Mouse (Mus musculus) liver, postnatal 0 days (tissue): ENCODE measurements around the gene Agap1. TPM values are rescaled to one million over a fixed set of nuclear protein-coding genes. Genes with fewer than 3 reads are reported as not detected.

Experiments used
- ATAC-seq: fragments of 200-750 bp; cut with Nextera tagmentation; 2 replicates; pipeline ENCODE4 v1.8.0; 2017; ENCODE audit warnings: mild to moderate bottlenecking, moderate library complexity
- DNase-seq: peaks from one replicate; pipeline ENCODE4 v3.0.0-alpha.2; 2016
- H3K27ac ChIP-seq: fragments of 300-500 bp; sonication (generic); 2 replicates; pipeline ENCODE4 v1.5.1; 2014; ENCODE audit warnings: antibody characterized with exemption, moderate library complexity, mild to moderate bottlenecking, low read depth
- H3K27me3 ChIP-seq: fragments of 300-500 bp; sonication (generic); 2 replicates; pipeline ENCODE4 v1.6.1; 2014; ENCODE audit warnings: low read length, control low read depth, mixed read lengths; ENCODE audit not compliant: insufficient read depth
- H3K36me3 ChIP-seq: fragments of 300-500 bp; sonication (generic); replicated peaks from 2 replicates; pipeline ENCODE4 v1.6.1; 2014; ENCODE audit warnings: mild to moderate bottlenecking, control low read depth, low read length, moderate library complexity, mixed read lengths; ENCODE audit not compliant: insufficient read depth
- H3K4me1 ChIP-seq: fragments of 300-500 bp; sonication (generic); 2 replicates; pipeline ENCODE4 v1.6.1; 2014; ENCODE audit warnings: antibody characterized with exemption, mild to moderate bottlenecking, control low read depth; ENCODE audit not compliant: insufficient read depth
- H3K4me2 ChIP-seq: fragments of 300-500 bp; sonication (generic); 2 replicates; pipeline ENCODE4 v1.6.1; 2014; ENCODE audit warnings: low read depth, mild to moderate bottlenecking, low read length, moderate library complexity, mixed read lengths
- H3K4me3 ChIP-seq: fragments of 300-500 bp; sonication (generic); 2 replicates; pipeline ENCODE4 v1.5.1; 2014; ENCODE audit warnings: low read depth, low read length
- H3K9ac ChIP-seq: fragments of 300-500 bp; sonication (generic); replicated peaks from 2 replicates; pipeline ENCODE4 v1.6.1; 2014; ENCODE audit warnings: mild to moderate bottlenecking, moderate library complexity
- H3K9me3 ChIP-seq: fragments of 300-500 bp; sonication (generic); 2 replicates; pipeline ENCODE4 v1.6.1; 2016; ENCODE audit warnings: mild to moderate bottlenecking, control low read depth, low read length, mixed read lengths
- CTCF ChIP-seq: sonication (generic); IDR thresholded peaks from 2 replicates; pipeline ENCODE4 v1.5.1; 2016; ENCODE audit warnings: antibody characterized with exemption, low read depth
- EP300 ChIP-seq: IDR thresholded peaks from 2 replicates; pipeline ENCODE4 v1.6.1; 2016; ENCODE audit warnings: antibody characterized with exemption, low read depth, mild to moderate bottlenecking
- WGBS: fragments of 180-500 bp; shearing (Covaris S2); extraction: QIAGEN DNeasy Blood & Tissue Kit; methylation state at CpG from one replicate; pipeline ENCODE4 v1.1.7; 2014; ENCODE audit not compliant: insufficient replicate concordance; 5-methylcytosine and 5-hydroxymethylcytosine counted together
- polyA plus RNA-seq: library from polyadenylated mRNA; unstranded; fragments of >200 nt; fragmentation: Nextera tagmentation; extraction: Ambion mirVana; gene quantifications from 2 replicates; pipeline ENCODE4 v1.2.1, GENCODE M21; 2015

Gene Agap1
- polyA plus RNA-seq, 1 experiment from 2014 or later: 1.0 TPM

DNA sequence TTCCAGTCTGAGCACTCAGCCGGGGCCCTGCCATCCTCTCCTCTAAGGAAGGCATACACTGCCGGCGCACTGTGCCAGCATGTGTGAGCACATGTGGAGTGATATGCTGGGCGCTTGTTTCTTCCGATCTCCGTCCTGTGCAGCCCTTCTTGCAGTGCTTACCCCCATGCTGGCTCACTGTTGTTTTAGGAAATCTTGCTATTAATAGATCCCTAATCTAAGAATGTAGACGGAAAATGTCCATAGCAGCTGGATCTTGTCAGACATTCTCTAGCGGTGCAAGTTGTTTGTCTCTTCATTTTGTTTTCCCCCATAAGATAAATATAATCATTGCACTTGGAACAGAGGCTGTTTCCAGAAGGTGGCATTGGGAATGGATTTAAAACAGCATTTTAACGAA lies 79.1 kb downstream of the Agap1 start:
- Histone ChIP-seq H3K36me3 (no peaks in the 10 kb centered on the region), H3K9me3 (no peaks in the 10 kb centered on the region), H3K27ac (no peak overlapping the region), H3K27me3 (no peaks in the 10 kb centered on the region), H3K9ac (no peak overlapping the region), H3K4me2 (no peak overlapping the region), H3K4me1 (no peaks in the 10 kb centered on the region), H3K4me3 (no peak overlapping the region)
- TF ChIP-seq CTCF (no peak), EP300 (no peak)
- WGBS: 76% methylated on average over 9 of the region's 9 CpGs
- no peak for DNase-seq
- no peak for ATAC-seq

- no peak for TF ChIP-seq CTCF
- no peak for TF ChIP-seq EP300
- no peak for ATAC-seq
- no peaks in the 10 kb centered on the region for H3K27me3 ChIP-seq
- no peak overlapping the region for H3K4me3 ChIP-seq
- no peaks in the 10 kb centered on the region for H3K9me3 ChIP-seq
- no peak overlapping the region for H3K4me2 ChIP-seq
- H3K9ac ChIP-seq: no peak overlapping the region
- no peak overlapping the region for H3K27ac ChIP-seq
- no peak for DNase-seq
- H3K36me3 ChIP-seq: no peaks in the 10 kb centered on the region
- no peaks in the 10 kb centered on the region for H3K4me1 ChIP-seq
Observed at GRCm38 (mm10) chr1:89535206-89535605, 80.6 kb downstream of the Agap1 start.

DNA sequence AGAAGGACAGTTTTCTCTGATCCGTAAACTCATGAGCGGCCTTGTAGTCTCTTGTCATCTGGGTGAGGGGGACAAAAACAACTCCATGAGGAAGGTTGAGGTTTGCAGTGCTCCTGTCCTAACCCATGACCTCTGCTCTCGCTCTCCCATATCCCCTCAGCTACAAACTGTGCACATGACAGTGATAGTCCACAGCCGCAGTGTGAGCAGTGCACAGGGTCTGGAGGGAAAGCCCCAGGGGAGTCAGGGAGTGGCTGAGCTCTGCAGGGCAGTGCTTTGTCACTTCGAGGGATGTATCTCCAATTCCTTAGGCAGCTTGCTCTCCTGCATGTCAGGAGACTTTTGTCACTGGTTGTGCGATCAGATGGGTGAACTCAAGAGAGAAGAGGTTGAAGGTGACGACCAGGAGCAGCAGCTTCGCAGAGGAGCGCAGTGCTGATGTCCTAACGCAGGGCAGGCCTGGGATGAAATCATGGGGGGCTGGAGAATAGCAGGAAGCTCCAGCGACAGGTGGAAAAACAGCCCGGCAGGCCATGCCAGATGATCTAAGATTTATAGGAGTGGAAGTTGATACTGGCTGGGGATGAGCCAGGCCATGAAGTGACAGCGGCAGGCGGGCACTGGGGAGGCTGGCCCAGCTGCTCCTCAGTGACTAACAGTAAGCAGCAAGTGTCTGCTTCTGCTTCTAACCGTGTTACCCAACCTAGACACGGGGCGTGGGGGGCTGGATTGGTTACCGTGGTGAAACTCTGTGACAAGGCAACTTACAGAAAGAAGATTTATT lies 83.7 kb downstream of the Agap1 start:
- Histone ChIP-seq H3K27ac (no peak overlapping the region), H3K9me3 (no peaks in the 10 kb centered on the region), H3K4me3 (no peak overlapping the region), H3K27me3 (no peaks in the 10 kb centered on the region), H3K4me2 (no peak overlapping the region), H3K4me1 (no peaks in the 10 kb centered on the region), H3K9ac (no peak overlapping the region), H3K36me3 (no peaks in the 10 kb centered on the region)
- WGBS: 65% methylated on average over 18 of the region's 18 CpGs
- DNase-seq (no peak), ATAC-seq (no peak)
- TF ChIP-seq CTCF: no peak
- no peak for TF ChIP-seq EP300

GRCm38 (mm10) chr1:89539127-89539526 lies 84.5 kb downstream of the Agap1 start:
- Histone ChIP-seq H3K4me2 (no peak overlapping the region), H3K36me3 (no peaks in the 10 kb centered on the region), H3K9ac (no peak overlapping the region), H3K27me3 (no peaks in the 10 kb centered on the region), H3K9me3 (no peaks in the 10 kb centered on the region), H3K4me1 (no peaks in the 10 kb centered on the region), H3K4me3 (no peak overlapping the region), H3K27ac (no peak overlapping the region)
- no peak for TF ChIP-seq EP300
- TF ChIP-seq CTCF: no peak
- no peak for ATAC-seq
- no peak for DNase-seq
- WGBS: 82% methylated on average over 13 of the region's 13 CpGs

DNA sequence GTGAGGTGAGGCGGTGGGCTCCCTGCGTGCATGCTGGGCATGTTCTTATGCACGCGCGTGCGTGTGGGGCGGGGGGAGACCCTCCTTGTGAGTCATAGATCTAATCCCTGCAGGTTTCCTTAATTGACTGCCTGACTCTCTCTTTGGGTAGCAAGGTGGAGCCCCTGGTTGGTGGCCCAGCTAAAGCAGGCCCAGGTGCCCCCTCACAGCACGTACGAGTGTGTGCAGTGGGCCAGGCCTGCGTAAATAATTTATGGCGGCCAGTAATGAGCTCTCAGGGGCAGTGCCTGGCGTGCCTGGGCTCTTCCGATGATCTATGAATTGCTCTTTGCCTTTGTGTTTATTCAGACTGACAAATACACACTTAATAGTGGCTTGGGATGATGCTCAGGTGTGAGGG lies 86.5 kb downstream of the Agap1 start:
- Histone ChIP-seq H3K27ac (no peak overlapping the region), H3K9ac (no peak overlapping the region), H3K27me3 (no peaks in the 10 kb centered on the region), H3K4me1 (no peaks in the 10 kb centered on the region), H3K36me3 (no peaks in the 10 kb centered on the region), H3K4me3 (no peak overlapping the region), H3K9me3 (no peaks in the 10 kb centered on the region), H3K4me2 (no peak overlapping the region)
- DNase-seq (no peak), ATAC-seq (no peak)
- TF ChIP-seq EP300 (no peak), CTCF (no peak)
- 88% methylated on average over 13 of the region's 13 CpGs for WGBS

DNA sequence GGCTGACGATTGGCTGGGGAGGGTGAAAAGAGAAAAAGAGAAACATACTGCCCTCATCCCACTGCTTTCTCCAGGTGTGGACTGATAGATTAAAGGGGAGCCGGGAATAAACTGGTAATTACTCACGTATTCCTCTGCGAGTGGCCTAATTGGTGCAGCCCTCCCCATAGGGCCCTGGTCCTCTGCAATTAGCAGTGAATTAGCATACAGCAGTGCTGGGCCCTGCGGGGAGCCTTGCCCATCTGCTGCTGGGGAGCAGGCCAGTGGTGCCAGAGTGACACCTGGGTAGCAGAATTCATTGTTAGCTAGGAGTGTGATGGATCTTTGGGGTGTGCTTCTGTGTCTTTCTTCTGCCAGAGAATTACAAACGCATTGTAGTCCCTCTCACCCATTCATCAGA lies 87.9 kb downstream of the Agap1 start:
- no peak for TF ChIP-seq CTCF
- TF ChIP-seq EP300: no peak
- DNase-seq (no peak), ATAC-seq (no peak)
- Histone ChIP-seq H3K4me2 (no peak overlapping the region), H3K4me1 (no peaks in the 10 kb centered on the region), H3K36me3 (no peaks in the 10 kb centered on the region), H3K4me3 (no peak overlapping the region), H3K27ac (no peak overlapping the region), H3K27me3 (no peaks in the 10 kb centered on the region), H3K9ac (no peak overlapping the region), H3K9me3 (no peaks in the 10 kb centered on the region)
- WGBS: 78% methylated on average over 6 of the region's 6 CpGs

- no peak overlapping the region for H3K27ac ChIP-seq
- no peak overlapping the region for H3K9ac ChIP-seq
- TF ChIP-seq EP300 (no peak), CTCF (no peak)
- H3K4me3 ChIP-seq: no peak overlapping the region
- no peaks in the 10 kb centered on the region for H3K36me3 ChIP-seq
- H3K4me2 ChIP-seq: no peak overlapping the region
- no peaks in the 10 kb centered on the region for H3K9me3 ChIP-seq
- H3K27me3 ChIP-seq: no peaks in the 10 kb centered on the region
- WGBS: 61% methylated on average over 6 of the region's 6 CpGs
- DNase-seq (no peak), ATAC-seq (no peak)
- no peaks in the 10 kb centered on the region for H3K4me1 ChIP-seq
Observed at GRCm38 (mm10) chr1:89543312-89543711, 88.7 kb downstream of the Agap1 start.
